Mouse (Mus musculus): ENCODE results near the gene Ralgapa2.

DNA sequence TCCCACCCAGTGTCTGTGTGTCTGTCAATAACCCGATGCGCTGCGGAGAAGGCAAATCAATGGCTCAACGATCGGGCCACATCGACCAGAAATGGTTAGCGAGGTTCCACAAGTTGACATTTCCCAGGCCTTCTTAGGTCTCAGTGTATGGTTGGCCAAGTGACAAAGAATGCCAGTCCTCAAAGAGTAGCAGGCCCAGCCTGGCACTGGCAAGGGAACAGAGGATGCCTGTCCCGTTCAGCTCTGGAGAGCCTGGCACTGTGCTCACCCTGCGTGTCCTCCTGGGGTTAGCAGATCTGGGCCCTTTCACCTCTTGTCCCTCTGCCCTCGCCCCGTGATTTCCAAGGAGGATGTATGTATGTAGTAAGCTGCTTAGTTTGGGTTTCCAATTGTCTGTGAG is 316.0 kb downstream of the Ralgapa2 start:
- TF ChIP-seq POLR2A (IDR thresholded peaks at IDR 0.05; ENCODE audit: borderline replicate concordance, insufficient read depth, low read length) (no peak), CTCF (IDR thresholded peaks at IDR 0.05; ENCODE audit: borderline replicate concordance, insufficient read depth, low read depth, low read length) (no peak)

All from cerebellum, adult 2 months (tissue).